Mouse (Mus musculus): ENCODE data around the gene Cntnap5a. TPM values are rescaled to one million over a fixed set of nuclear protein-coding genes. Genes with fewer than 3 reads are reported as not detected.
A peak's percentile ranks its signal among the peaks of the same experiment; 100 is the strongest.

Cntnap5a gene
- 1 to 10 TPM; 7.9 to 8.3 TPM for total RNA-seq (2021)
- long read RNA-seq, experiment 1, partial matches to known transcripts, result 0 of 1 reads
- long read RNA-seq, experiment 1, other reads (novel, unspliced or antisense), result 1 of 1 reads
- long read RNA-seq, experiment 2, partial matches to known transcripts, result 1 of 4 reads
- long read RNA-seq, experiment 2, other reads (novel, unspliced or antisense), result 3 of 4 reads

DNA sequence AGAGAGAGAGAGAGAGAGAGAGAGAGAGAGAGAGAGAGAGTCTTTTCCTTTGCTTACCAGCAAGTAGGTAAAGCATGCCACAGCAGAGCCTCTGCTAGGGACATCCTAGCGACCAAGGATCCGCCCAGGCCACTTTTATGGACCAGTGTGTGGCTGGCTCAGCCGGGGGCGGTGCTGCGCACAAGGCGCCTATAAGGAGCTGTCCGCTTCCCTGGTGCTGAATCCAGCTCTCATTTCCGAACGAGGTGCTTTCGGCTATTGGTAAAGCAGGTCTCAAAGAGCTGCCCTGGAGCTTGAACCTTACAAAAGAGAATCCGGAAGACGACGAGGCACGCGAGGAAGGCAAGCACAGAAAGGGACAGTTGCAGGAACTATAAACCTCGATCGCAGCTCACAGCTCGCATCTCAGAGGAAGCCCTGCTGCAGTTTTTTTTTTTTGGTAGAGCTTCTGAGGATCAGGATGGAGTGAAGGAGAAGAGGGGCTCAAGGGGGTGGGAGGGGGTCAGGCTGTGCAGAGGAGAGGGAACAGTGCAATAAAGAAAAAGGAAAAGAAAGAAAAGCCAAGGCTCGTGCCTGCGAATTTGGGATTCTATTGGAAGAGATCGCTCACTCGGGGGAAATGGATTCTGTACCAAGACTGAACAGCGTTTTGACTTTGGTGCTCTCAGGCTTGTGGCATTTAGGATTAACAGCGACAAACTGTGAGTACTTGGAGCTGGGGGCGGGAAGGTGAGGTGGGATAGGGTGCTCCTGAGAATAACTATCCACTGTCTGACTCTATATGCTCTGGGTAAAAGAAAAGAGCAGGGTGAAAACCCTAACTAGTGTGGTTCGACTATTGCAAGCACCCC lies at the start of gene Cntnap5a:
Gene Cntnap5a, plus strand, starts transcription at position 239 of the 851 bp plus-strand sequence.
- DNase-seq (ENCODE audit: low spot score in 2 of 2), result peak; percentile 32 to 46

DNA sequence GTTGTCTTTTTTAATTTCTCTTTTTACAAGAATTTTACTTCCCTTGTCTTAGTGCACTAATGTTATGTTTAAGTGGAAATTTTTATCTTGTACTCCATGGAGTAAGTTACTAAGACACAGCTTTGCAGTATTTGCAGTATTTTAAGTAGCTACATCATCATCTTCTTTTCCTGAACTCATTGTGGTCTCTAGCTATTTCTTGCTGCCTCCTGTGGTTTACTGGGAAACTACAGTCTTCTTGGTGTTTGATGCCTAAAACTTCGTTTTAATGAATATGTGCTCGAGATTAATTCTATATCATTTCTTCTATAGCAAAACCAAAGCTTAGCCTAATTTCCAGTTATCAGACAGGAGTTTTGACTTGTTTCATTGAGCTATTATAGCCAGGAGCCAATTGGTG lies 37.6 kb upstream of the Cntnap5a start:
- no peak for DNase-seq (ENCODE audit: low spot score in 2 of 2)

DNA sequence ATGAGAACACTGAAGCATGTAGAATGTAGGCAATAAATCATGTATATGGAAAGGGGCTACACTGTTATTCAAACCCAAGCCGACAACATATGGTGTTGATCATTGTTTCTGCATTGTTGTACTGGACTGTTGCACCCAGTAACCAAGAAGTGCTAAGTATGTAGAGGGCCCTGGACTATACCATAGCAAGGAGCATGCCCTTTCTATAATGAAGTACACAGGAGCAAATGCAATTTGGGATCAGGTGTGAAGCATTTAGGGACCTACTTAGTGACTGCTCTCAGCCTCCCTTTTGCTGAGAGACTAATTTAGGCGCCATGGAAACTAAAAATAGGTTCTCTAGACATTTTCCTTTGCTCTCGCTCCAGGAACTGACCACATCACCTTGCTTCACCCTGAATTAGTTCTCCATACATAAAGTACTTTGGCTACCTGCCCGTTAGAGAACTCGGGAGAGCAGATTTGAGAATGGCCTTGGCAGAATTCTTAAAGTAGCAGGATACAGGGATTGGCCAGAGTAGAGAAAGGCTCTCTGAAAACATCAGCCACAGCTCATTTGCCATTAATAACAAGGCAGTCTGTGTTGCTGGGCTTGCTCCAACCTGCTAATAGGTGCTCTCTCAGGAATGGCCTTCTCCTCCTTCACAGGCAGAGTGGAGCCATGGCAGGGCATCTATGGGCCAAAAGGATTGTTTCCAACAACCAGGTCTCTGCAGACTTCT lies 26.1 kb upstream of the Cntnap5a start:
- DNase-seq (ENCODE audit: low spot score in 2 of 2), result no peak

GRCm38 (mm10) chr1:115686494-115686893 lies 1.9 kb downstream of the Cntnap5a start:
- no peak for DNase-seq (ENCODE audit: low spot score in 2 of 2)

DNA sequence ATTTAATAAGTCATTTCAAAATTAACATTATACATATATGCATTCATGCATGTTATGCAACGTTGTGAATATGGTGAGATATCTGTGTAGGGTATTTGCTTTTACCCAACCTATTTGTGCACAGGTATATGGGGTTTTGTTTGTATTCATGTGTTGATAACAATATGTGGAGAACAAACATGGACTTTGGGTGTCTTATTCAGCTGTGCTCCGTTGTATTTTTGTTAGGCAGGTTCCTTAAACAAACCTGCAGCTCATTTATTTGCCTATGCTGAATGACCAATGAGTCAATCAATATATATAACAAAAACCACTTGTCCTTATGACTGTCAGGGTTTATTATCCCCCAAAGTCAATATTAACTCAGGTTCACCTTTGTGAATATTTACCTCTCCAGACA lies 15.2 kb downstream of the Cntnap5a start:
- no peak for DNase-seq (ENCODE audit: low spot score in 2 of 2)

GRCm38 (mm10) chr1:115742556-115742955 lies 58.0 kb downstream of the Cntnap5a start:
- DNase-seq (ENCODE audit: low spot score in 2 of 2), result no peak

DNA sequence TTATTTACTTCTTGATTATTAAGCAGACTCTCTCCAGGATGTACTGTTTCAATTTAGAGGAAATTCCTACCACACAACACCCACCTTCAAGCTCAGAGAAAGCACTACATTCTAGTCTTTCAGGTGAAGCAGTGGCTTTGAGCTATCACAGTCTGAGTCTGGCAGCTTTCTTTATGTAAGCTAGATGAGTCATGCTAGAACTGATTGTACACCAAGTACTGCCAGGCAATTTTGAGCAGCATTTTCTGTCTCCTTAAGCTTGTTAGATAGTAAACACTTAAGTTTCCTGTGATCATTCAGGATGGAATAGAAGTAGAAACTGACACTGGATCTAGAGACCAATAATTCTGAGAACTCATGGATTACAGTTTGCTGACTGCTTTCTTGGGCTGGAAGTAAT lies 61.0 kb downstream of the Cntnap5a start:
- DNase-seq (ENCODE audit: low spot score in 2 of 2), result no peak

DNA sequence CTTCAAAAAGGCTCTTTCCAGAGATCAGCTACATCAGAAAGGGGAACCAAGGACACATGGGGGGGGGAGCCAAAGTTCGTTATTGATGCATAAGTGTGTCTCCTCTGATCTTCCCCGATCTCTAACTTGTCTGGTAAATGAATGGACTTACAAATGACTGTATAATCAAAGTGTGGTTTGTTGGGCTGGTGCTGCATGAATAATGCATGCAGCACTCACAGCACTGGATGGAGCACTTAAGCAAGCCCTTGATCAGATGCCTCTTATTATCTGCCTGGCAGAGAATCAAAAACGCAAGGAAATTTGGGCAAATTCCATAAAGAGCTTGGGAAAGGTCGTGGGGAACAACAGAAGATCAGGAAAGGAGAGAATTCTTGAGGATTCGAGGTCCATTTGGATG lies 100.2 kb downstream of the Cntnap5a start:
- no peak for DNase-seq (ENCODE audit: low spot score in 2 of 2)

DNA sequence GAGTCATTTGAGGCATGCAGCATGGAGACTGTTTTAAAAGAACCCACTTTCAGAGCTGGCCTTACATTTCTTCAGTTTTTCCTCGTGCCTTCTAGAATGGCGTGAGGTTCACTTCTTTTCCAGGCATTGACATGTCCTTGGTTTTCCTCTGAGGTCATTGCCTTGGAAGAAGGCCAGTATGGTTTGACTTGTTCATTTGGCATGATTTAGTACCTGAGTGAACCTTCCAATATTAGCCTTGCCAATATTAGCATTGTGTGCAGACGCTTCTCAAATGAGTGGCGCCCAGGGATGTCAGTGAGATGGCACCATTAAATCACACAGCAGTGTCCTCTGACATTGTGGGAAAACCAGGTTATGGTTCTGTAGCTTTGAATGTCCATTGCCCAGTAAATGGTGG lies 158.0 kb downstream of the Cntnap5a start:
- no peak for DNase-seq (ENCODE audit: low spot score in 2 of 2)

DNA sequence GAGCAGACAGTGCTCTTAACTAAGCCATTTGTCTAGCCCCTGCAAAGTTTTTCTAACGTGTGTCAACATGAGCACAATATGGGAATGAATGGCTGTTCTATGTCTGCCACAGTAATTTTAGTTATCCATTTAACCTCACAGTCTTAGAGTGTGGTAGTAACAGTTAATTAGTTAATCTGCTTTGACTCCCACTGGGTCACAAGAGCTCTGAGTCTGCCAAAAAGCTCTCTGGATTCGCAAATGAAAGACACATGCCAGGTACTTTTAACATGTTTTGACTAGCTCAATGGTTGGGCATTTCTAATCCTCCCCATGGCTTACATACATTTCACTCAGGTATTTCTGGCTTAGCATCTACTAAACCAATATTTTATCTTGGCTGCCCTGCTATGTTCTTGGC lies 163.0 kb downstream of the Cntnap5a start:
- no peak for DNase-seq (ENCODE audit: low spot score in 2 of 2)

DNA sequence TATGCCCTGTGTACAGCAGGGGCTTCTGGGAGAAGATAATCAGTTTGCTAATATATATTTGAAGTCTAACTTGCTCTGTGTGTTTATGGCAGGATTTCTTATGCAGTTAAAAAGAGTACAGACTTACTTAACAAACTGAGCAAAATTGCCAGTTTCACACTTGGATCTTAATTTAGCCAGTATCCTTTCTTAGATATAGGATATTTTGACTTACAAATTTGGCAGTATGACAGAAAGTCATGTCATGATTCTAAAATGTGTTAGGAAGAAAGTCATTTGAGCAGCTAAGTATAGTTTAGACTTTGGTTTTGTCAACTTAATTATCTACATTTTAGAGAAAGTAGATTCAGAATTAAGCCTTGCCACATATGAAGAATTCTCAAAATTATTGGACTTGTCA lies 167.7 kb downstream of the Cntnap5a start:
- no peak for DNase-seq (ENCODE audit: low spot score in 2 of 2)

GRCm38 (mm10) chr1:115918396-115918795 lies 233.8 kb downstream of the Cntnap5a start:
- no peak for DNase-seq (ENCODE audit: low spot score in 2 of 2)

GRCm38 (mm10) chr1:115925953-115926665 lies 241.6 kb downstream of the Cntnap5a start:
- no peak for DNase-seq (ENCODE audit: low spot score in 2 of 2)

GRCm38 (mm10) chr1:115932045-115932444 lies 247.5 kb downstream of the Cntnap5a start:
- DNase-seq (ENCODE audit: low spot score in 2 of 2), result no peak

GRCm38 (mm10) chr1:115945892-115946291 lies 261.3 kb downstream of the Cntnap5a start:
- no peak for DNase-seq (ENCODE audit: low spot score in 2 of 2)

- no peak for DNase-seq (ENCODE audit: low spot score in 2 of 2)
These were observed 272.0 kb downstream of the Cntnap5a start for GRCm38 (mm10) chr1:115956528-115956927.

DNA sequence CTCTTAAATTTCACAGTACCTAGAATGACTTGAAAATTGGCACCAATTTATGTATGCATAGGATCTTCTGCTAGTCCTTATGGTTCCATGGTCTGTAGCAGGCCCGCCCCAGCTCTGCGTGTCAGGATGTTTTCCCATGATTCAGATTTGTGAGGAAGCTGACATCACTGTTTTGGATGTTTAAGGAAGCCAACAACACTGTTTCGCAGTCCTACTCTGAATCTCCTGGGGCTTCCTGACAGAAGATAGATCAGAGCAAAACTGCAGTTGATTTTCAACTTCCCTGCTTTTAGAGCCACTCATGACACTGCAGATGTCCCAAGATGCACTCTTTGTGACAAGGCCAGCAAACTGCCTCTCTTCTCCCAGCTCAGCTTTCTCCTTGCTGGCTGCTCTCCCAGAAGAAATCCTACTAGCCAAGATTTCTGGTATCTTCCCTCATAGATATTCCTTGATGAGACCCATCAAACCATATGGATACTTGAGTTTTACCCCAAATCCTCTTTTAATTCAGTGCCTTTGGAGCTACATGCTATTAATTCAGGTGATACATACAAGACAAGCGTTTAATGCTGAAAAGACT lies 280.5 kb downstream of the Cntnap5a start:
- no peak for DNase-seq (ENCODE audit: low spot score in 2 of 2)

GRCm38 (mm10) chr1:115990204-115990603 lies 305.6 kb downstream of the Cntnap5a start:
- no peak for DNase-seq (ENCODE audit: low spot score in 2 of 2)

DNA sequence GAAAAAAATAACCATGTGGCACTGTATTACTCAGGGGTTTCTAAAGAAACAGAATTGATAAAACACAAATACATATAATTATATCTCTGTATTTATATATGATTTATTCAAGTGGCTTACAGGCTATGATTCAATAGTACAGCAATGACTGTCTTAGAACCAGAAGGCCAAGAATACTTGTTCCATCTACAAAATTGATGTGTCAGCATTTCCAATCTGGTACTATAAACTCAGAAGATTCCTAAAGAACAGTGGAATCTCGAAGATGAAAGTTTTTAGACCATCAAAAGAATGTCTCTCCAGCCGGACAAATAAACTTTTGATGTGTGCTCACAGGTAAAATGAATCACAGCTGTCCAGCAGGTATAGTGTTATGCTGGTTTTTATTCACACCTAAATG lies 331.2 kb downstream of the Cntnap5a start:
- DNase-seq (ENCODE audit: low spot score in 2 of 2), result no peak

DNA sequence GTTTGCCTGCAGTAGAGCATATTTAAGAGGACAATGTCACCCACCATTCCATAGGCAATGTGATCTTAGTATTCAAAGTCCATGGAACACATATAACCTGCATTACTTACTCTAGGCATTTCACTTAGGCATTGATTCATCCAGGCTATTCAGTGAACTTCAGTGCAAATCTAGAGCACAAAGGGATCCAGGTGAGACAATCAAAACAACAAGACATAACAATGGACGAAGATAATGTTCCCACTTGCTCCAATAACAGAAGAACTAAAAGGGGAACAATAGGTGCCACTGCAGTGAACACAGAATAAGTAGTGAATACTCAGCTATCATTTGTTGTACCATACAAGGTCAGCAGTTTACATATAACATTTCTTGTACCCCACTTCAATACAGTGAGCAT lies 345.1 kb downstream of the Cntnap5a start:
- DNase-seq (ENCODE audit: low spot score in 2 of 2), result no peak

GRCm38 (mm10) chr1:116035897-116036296 lies 351.3 kb downstream of the Cntnap5a start:
- no peak for DNase-seq (ENCODE audit: low spot score in 2 of 2)
